Mouse (Mus musculus): Measurements from ENCODE around the gene Gm4969. TPM values are rescaled to one million over a fixed set of nuclear protein-coding genes. Genes with fewer than 3 reads are reported as not detected.

Gm4969 gene
- 0.21 and 0.55 TPM in 2 replicates for polyA plus RNA-seq (2012; rRNA removed; ENCODE audit: low replicate concordance)

DNA sequence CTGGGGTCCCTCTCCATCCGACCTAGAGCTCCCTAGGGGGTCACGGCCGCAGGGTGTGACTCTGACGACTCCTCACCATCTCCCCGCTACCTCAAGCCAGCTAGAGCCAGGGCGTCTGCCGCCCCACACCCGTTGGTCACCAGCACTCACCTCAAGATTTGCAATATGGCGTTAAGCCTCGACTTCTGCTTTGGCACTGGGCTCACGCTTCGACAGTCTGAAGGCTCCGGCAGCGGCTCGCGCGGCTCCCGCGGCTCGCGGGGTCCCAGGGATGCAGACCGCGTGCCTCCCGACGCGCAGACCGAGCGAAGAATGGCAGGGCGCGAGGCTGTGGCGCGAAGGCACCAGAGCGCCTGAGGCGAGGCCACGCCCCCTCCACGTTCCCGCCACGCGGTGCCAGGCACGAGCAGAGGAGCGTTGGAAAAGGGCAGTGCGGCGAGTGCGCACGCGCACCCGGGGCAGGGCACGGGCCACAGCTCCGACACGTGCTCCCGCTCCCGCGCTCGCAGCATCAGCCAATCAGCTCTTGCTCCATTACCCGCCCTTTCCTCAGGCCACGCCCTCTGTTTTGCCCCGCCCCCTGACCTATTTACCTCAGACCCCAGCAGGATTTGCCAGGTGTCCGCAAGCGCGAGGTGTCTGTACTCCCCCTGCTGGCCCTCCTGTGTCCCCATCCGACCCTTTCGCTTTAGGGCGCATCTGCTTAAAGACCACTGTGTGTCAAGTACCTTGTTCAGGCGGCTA lies at the start of gene Gm4969:
TSS of gene Gm4969 (minus strand) at position 341 of the 744 bp plus-strand sequence.

DNA sequence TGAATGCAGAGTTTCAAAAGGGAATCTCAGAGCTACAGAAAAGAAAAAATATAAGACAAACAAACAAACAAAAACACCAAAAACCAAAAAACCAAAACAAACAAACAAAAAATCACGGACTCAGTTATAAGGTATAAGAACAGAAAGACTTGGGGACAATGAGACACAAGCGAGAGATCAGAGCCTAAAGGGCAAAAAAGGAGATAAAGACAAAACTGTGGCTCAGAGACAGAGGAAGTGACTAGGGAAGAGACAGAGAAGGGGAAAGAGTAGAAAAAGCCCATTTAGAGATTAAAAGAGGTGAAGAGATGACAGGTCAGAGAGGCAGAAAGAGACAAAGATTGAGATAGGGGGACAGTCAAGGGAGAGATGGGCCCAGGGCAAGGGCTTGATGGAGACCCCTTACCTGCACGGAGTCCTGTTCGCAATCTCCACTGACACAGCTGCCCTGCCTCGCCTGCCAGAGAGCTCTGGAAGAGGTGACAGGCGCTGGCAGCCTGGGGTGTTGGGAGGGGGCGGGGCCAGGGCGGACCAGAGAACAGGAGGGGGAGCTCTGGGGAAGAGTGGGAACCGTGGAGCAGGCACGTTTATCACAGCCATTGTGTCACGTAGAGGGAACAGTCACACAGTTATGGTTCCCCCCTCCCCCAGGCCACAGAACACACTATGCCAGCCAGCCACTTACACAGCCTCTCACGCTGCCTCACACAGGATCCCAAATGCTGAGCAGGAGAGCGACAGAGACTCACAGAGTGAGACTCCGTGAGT lies 47.7 kb upstream of the Gm4969 start, which contains the start of gene Gipr:
TSS of gene Gipr (minus strand) at position 472 of the 768 bp plus-strand sequence.

GRCm38 (mm10) chr7:19149626-19150025 lies 31.5 kb upstream of the Gm4969 start, which contains the start of gene Snrpd2:
Snrpd2 (plus strand) TSS chr7:19149722.

DNA sequence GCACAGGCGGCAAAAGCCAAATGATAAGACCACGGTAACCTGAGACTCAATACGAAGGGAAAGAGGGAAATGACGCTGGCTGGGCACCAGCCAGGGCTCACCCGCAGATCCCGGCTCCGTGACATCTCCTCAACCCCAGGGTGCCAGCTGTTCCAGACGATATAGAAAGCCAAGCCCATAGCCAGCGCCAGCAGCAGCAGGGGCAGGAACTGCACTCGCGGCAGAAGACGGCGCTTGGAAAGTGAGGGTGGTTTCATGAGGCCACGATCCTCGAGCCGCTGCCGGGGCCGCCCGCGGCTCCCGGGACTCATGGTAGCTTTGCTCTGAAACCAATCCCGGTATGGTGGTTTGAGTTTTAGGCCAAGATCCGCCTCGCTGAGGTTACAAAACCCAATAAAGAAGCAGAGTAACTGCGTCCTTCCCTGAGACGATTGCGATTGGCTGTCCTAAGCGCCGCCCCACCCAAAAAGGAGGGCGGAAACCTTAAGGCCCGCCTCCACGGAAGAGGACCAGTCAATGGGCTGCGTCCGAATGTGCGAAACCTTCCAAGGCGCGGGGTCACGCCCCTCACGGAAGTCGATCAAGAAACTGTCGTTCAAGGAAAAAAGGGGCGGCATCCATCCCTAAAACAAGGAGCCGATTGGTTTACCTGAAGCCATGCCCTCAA lies 30.8 kb upstream of the Gm4969 start, which contains the start of gene Qpctl:
TSS of gene Qpctl (minus strand) at position 417 of the 667 bp plus-strand sequence.

GRCm38 (mm10) chr7:19119631-19120429 lies 1.7 kb upstream of the Gm4969 start, which contains the start of gene Fbxo46:
Fbxo46 (plus strand) TSS chr7:19119859.

DNA sequence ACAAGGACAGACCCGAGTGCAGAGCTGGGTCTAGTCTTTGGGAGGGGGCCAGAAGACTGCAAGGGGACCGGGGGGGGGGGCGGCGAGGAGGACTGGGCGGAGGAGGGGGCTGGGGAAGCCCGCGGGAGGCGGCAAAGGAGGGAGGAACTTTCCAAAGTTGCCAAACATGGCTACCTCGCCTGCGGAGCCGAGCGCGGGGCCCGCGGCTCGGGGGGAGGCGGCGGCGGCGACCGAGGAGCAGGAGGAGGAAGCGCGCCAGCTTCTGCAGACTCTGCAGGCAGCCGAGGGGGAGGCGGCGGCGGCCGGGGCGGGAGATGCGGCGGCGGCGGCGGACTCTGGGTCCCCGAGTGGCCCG lies 23.7 kb downstream of the Gm4969 start, which contains the start of gene Six5:
TSS of gene Six5 (plus strand) at position 124 of the 355 bp plus-strand sequence.

GRCm38 (mm10) chr7:19083701-19084100 lies 34.5 kb downstream of the Gm4969 start, which contains the start of gene Dmpk:
Dmpk (plus strand) TSS chr7:19083849.

DNA sequence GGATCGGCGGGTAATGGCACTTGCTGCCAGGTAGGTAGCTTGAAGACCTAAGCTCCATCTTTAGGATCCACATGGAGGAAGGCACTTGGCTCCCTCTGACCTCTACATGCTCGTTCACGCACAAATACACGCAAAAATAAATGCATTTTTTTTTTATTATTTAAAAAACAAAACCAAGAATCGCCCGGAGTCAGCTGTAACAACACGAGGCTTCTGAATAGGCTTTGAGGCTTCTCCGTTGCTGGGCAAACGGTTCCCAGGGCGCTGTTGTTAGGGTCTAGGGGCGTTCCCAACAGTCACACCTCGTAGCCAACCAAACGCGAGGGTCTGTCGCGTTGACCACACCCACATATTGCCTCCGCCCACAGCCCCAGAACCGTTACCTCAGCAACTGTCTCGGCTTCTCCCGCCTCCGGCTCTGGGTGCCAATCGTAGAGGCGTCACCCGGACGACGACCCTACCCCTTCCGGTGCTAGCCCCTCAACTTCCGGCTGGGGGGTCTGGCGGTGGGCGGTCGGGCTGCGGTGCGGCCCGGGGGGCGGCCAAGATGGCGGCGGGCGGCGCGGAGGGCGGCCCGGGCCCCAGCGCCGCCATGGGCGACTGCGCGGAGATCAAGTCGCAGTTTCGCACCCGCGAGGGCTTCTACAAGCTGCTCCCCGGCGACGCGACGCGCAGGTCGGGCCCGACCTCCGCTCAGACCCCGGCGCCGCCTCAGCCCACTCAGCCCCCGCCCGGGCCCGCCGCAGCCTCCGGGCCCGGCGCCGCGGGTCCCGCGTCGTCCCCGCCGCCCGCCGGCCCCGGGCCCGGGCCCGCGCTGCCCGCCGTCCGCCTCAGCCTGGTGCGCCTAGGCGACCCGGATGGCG lies 42.2 kb downstream of the Gm4969 start, which contains the start of gene Dmwd:
TSS of gene Dmwd (plus strand) at position 505 of the 863 bp plus-strand sequence.

DNA sequence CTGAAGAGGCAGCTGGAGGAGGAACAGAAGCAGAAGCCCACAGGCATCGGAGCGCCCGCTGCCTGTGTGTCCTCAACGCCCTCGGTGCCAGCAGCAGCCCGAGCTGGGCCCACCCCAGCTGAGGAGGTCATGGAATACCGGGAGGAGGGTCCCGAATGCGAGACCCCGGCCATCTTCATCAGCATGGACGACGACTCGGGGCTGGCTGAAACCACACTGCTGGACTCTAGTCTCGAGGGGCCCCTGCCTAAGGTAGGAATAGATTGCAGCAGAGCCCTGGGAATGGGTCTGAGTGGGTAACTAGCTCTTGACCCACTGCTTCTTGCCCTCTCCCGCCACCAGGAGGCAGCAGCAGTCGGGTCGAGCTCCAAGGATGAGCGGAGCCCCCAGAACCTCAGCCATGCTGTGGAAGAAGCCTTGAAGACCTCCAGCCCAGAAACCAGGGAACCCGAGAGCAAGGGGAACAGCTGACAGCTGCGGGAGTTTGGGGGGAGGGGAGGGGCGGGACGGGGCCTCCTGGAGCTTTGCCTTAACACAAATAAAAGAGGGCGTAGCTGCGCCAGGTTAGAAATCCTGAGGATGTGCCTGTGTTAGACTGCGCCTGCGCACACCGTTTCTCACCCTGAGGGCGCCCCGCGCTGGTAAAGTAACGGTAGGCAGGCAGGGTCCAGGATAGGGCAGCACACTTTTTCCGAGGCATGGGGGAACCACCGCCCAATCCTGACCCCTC lies 64.0 kb downstream of the Gm4969 start, which contains the start of gene Rsph6a:
TSS of gene Rsph6a (plus strand) at position 644 of the 730 bp plus-strand sequence.

Other genes starting within 250 kb of the Gm4969 start
- 6.4 and 56.4 TPM in 2 replicates for gene Pglyrp1, start 247.0 kb downstream of the Gm4969 start, polyA plus RNA-seq (2012; rRNA removed; ENCODE audit: low replicate concordance)
- gene Ccdc61, start 208.0 kb downstream of the Gm4969 start, polyA plus RNA-seq (2012; rRNA removed; ENCODE audit: low replicate concordance), result 20.3 and 25.2 TPM in 2 replicates
- gene Nova2, start 192.5 kb downstream of the Gm4969 start, polyA plus RNA-seq (2012; rRNA removed; ENCODE audit: low replicate concordance), result 1.6 and 2.5 TPM in 2 replicates
- gene Nanos2, start 131.0 kb downstream of the Gm4969 start, polyA plus RNA-seq (2012; rRNA removed; ENCODE audit: low replicate concordance), result 0.26 TPM in 1 of 2 replicates, not detected in the other
- 5.2 and 17.4 TPM in 2 replicates for gene Mypop, start 127.1 kb downstream of the Gm4969 start, polyA plus RNA-seq (2012; rRNA removed; ENCODE audit: low replicate concordance)
- 16.7 and 38.8 TPM in 2 replicates for gene Irf2bp1, start 114.3 kb downstream of the Gm4969 start, polyA plus RNA-seq (2012; rRNA removed; ENCODE audit: low replicate concordance)
- not detected in 2 replicates for gene Foxa3, start 94.8 kb downstream of the Gm4969 start, polyA plus RNA-seq (2012; rRNA removed; ENCODE audit: low replicate concordance)
- 66.1 and 105 TPM in 2 replicates for gene Sympk, start 94.0 kb downstream of the Gm4969 start, polyA plus RNA-seq (2012; rRNA removed; ENCODE audit: low replicate concordance)
- gene Rsph6a, start 63.7 kb downstream of the Gm4969 start, polyA plus RNA-seq (2012; rRNA removed; ENCODE audit: low replicate concordance), result not detected in 2 replicates
- gene Dmwd, start 42.1 kb downstream of the Gm4969 start, polyA plus RNA-seq (2012; rRNA removed; ENCODE audit: low replicate concordance), result 83.2 and 111 TPM in 2 replicates
- 388 and 705 TPM in 2 replicates for gene Dmpk, start 34.5 kb downstream of the Gm4969 start, polyA plus RNA-seq (2012; rRNA removed; ENCODE audit: low replicate concordance)
- gene Six5, start 23.8 kb downstream of the Gm4969 start, polyA plus RNA-seq (2012; rRNA removed; ENCODE audit: low replicate concordance), result 32.7 and 78.4 TPM in 2 replicates
- gene Fbxo46, start 1.5 kb upstream of the Gm4969 start, polyA plus RNA-seq (2012; rRNA removed; ENCODE audit: low replicate concordance), result 7.9 and 11.0 TPM in 2 replicates
- gene Qpctl, start 30.9 kb upstream of the Gm4969 start, polyA plus RNA-seq (2012; rRNA removed; ENCODE audit: low replicate concordance), result 16.7 and 25.1 TPM in 2 replicates
- gene Snrpd2, start 31.4 kb upstream of the Gm4969 start, polyA plus RNA-seq (2012; rRNA removed; ENCODE audit: low replicate concordance), result 26.1 and 39.9 TPM in 2 replicates
- gene Gipr, start 47.8 kb upstream of the Gm4969 start, polyA plus RNA-seq (2012; rRNA removed; ENCODE audit: low replicate concordance), result 3.3 and 14.7 TPM in 2 replicates
- gene Eml2, start 58.1 kb upstream of the Gm4969 start, polyA plus RNA-seq (2012; rRNA removed; ENCODE audit: low replicate concordance), result 34.2 and 47.4 TPM in 2 replicates
- gene Gpr4, start 94.2 kb upstream of the Gm4969 start, polyA plus RNA-seq (2012; rRNA removed; ENCODE audit: low replicate concordance), result 21.2 and 40.9 TPM in 2 replicates
- gene Opa3, start 110.0 kb upstream of the Gm4969 start, polyA plus RNA-seq (2012; rRNA removed; ENCODE audit: low replicate concordance), result 43.4 and 43.9 TPM in 2 replicates
- gene Vasp, start 153.4 kb upstream of the Gm4969 start, polyA plus RNA-seq (2012; rRNA removed; ENCODE audit: low replicate concordance), result 104 and 192 TPM in 2 replicates
- 0.20 TPM in 1 of 2 replicates, not detected in the other for gene Ppm1n, start 161.7 kb upstream of the Gm4969 start, polyA plus RNA-seq (2012; rRNA removed; ENCODE audit: low replicate concordance)
- gene Rtn2, start 164.3 kb upstream of the Gm4969 start, polyA plus RNA-seq (2012; rRNA removed; ENCODE audit: low replicate concordance), result 59.4 and 168 TPM in 2 replicates
- 0.85 and 1.2 TPM in 2 replicates for gene Fosb, start 191.7 kb upstream of the Gm4969 start, polyA plus RNA-seq (2012; rRNA removed; ENCODE audit: low replicate concordance)
- gene Ercc1, start 226.4 kb upstream of the Gm4969 start, polyA plus RNA-seq (2012; rRNA removed; ENCODE audit: low replicate concordance), result 66.5 and 93.4 TPM in 2 replicates
- 5.2 and 9.0 TPM in 2 replicates for gene Cd3eap, start 241.1 kb upstream of the Gm4969 start, polyA plus RNA-seq (2012; rRNA removed; ENCODE audit: low replicate concordance)
- gene Ppp1r13l, start 241.4 kb upstream of the Gm4969 start, polyA plus RNA-seq (2012; rRNA removed; ENCODE audit: low replicate concordance), result 14.0 and 14.9 TPM in 2 replicates

All from subcutaneous adipose tissue, adult 2 months (tissue).